Mouse (Mus musculus): Measurements from ENCODE around the gene Patl1. TPM values are rescaled to one million over a fixed set of nuclear protein-coding genes. Genes with fewer than 3 reads are reported as not detected.
"Not testable (repeated sequence)": the region's sequence is repeated elsewhere in the genome, so short reads cannot be mapped to it uniquely, and the experiment has no call there.

Patl1 gene
- polyA plus RNA-seq (2016; fragmentation: Nextera tagmentation; extraction: Ambion mirVana), result 23.5 and 24.3 TPM in 2 replicates

GRCm38 (mm10) chr19:11912037-11912532 is at the start of gene Patl1:
TSS of gene Patl1 (plus strand) at chr19:11912399.
- Histone ChIP-seq H3K9me3 (replicated peaks) (no peaks in the 10 kb centered on the region), H3K36me3 (peaks cover 27% of the 10 kb centered on the region), H3K27me3 (ENCODE audit: low read depth, poor library complexity, severe bottlenecking) (no peaks in the 10 kb centered on the region), H3K4me3 (peak within 1 kb of the TSS; percentile 91), H3K27ac (replicated peaks) (peak within 1 kb of the TSS; percentile 96), H3K4me1 (peaks cover 32% of the 10 kb centered on the region)
- under 1% methylated on average over 41 of the region's 53 CpGs for WGBS
- peak; percentile 98 for DNase-seq (ENCODE audit: low spot score)

- H3K27ac ChIP-seq (replicated peaks), result no peak overlapping the region
- DNase-seq (ENCODE audit: low spot score), result no peak
- no peaks in the 10 kb centered on the region for H3K4me1 ChIP-seq
- H3K4me3 ChIP-seq, result no peak overlapping the region
- WGBS, result 82% methylated on average over 2 of the region's 2 CpGs
- H3K9me3 ChIP-seq (replicated peaks), result peaks cover 6% of the 10 kb centered on the region
- H3K36me3 ChIP-seq, result no peaks in the 10 kb centered on the region
- no peaks in the 10 kb centered on the region for H3K27me3 ChIP-seq (ENCODE audit: low read depth, poor library complexity, severe bottlenecking)
Observed at GRCm38 (mm10) chr19:11867837-11868236, 44.4 kb upstream of the Patl1 start.

- Histone ChIP-seq H3K4me3 (no peak within 1 kb of the TSS), H3K36me3 (no peaks in the 10 kb centered on the region), H3K4me1 (no peaks in the 10 kb centered on the region), H3K9me3 (replicated peaks) (no peaks in the 10 kb centered on the region), H3K27me3 (ENCODE audit: low read depth, poor library complexity, severe bottlenecking) (no peaks in the 10 kb centered on the region), H3K27ac (replicated peaks) (no peak within 1 kb of the TSS)
- 58% methylated on average over 1 of the region's 1 CpGs for WGBS
- DNase-seq (ENCODE audit: low spot score), result no peak
Observed at GRCm38 (mm10) chr19:11875006-11875405, 37.2 kb upstream of the Patl1 start, which contains the start of gene Olfr1419. TSS of gene Olfr1419 (minus strand) at chr19:11875106.

- DNase-seq (ENCODE audit: low spot score); H3K4me3 ChIP-seq; H3K27ac ChIP-seq (replicated peaks); H3K36me3 ChIP-seq; H3K27me3 ChIP-seq (ENCODE audit: low read depth, poor library complexity, severe bottlenecking); H3K9me3 ChIP-seq (replicated peaks); H3K4me1 ChIP-seq: not testable (repeated sequence)
- 65% methylated on average over 22 of the region's 22 CpGs for WGBS
Observed at GRCm38 (mm10) chr19:11878404-11878803, 33.8 kb upstream of the Patl1 start.

- H3K27me3 ChIP-seq (ENCODE audit: low read depth, poor library complexity, severe bottlenecking), result no peaks in the 10 kb centered on the region
- DNase-seq (ENCODE audit: low spot score), result no peak
- no peak within 1 kb of the TSS for H3K27ac ChIP-seq (replicated peaks)
- 44% methylated on average over 1 of the region's 1 CpGs for WGBS
- no peaks in the 10 kb centered on the region for H3K4me1 ChIP-seq
- no peaks in the 10 kb centered on the region for H3K36me3 ChIP-seq
- no peak within 1 kb of the TSS for H3K4me3 ChIP-seq
- no peaks in the 10 kb centered on the region for H3K9me3 ChIP-seq (replicated peaks)
Observed at GRCm38 (mm10) chr19:11886265-11886664, 25.9 kb upstream of the Patl1 start, which contains the start of gene Olfr1420. TSS of gene Olfr1420 (plus strand) at chr19:11886565.

GRCm38 (mm10) chr19:11911021-11911420 is 1.2 kb upstream of the Patl1 start:
- H3K4me3 ChIP-seq, result peak overlapping the region; percentile 91; the same call in 1 of the 2 replicates
- WGBS, result 91% methylated on average over 5 of the region's 5 CpGs

GRCm38 (mm10) chr19:11911603-11912002 is 596 bp upstream of the Patl1 start:
- H3K27me3 ChIP-seq (ENCODE audit: low read depth, poor library complexity, severe bottlenecking), result no peaks in the 10 kb centered on the region
- H3K27ac ChIP-seq (replicated peaks), result peak overlapping the region; percentile 96
- peak overlapping the region; percentile 91 for H3K4me3 ChIP-seq
- no peak for DNase-seq (ENCODE audit: low spot score)
- H3K36me3 ChIP-seq, result peaks cover 22% of the 10 kb centered on the region
- 3% methylated on average over 17 of the region's 17 CpGs for WGBS
- no peaks in the 10 kb centered on the region for H3K9me3 ChIP-seq (replicated peaks)
- H3K4me1 ChIP-seq, result peaks cover 32% of the 10 kb centered on the region

More at GRCm38 (mm10) chr19:11911021-11911420, 1.2 kb upstream of the Patl1 start:
- no peak overlapping the region for H3K27ac ChIP-seq (replicated peaks)
- H3K36me3 ChIP-seq, result peaks cover 17% of the 10 kb centered on the region
- no peaks in the 10 kb centered on the region for H3K27me3 ChIP-seq (ENCODE audit: low read depth, poor library complexity, severe bottlenecking)
- H3K9me3 ChIP-seq (replicated peaks), result no peaks in the 10 kb centered on the region
- no peak for DNase-seq (ENCODE audit: low spot score)
- H3K4me1 ChIP-seq, result peaks cover 30% of the 10 kb centered on the region

GRCm38 (mm10) chr19:11912533-11913121 is 428 bp downstream of the Patl1 start:
- peak overlapping the region; percentile 96 for H3K27ac ChIP-seq (replicated peaks)
- H3K27me3 ChIP-seq (ENCODE audit: low read depth, poor library complexity, severe bottlenecking), result no peaks in the 10 kb centered on the region
- peak overlapping the region; percentile 91 for H3K4me3 ChIP-seq
- H3K4me1 ChIP-seq, result peaks cover 32% of the 10 kb centered on the region
- no peaks in the 10 kb centered on the region for H3K9me3 ChIP-seq (replicated peaks)
- peaks cover 32% of the 10 kb centered on the region for H3K36me3 ChIP-seq
- DNase-seq (ENCODE audit: low spot score), result no peak
- WGBS, result 1% methylated on average over 45 of the region's 54 CpGs

GRCm38 (mm10) chr19:11915804-11916203 is 3.6 kb downstream of the Patl1 start:
- Histone ChIP-seq H3K36me3 (peaks cover 57% of the 10 kb centered on the region), H3K27me3 (ENCODE audit: low read depth, poor library complexity, severe bottlenecking) (no peaks in the 10 kb centered on the region), H3K4me1 (peaks cover 32% of the 10 kb centered on the region), H3K4me3 (no peak overlapping the region), H3K27ac (replicated peaks) (no peak overlapping the region), H3K9me3 (replicated peaks) (no peaks in the 10 kb centered on the region)
- DNase-seq (ENCODE audit: low spot score), result no peak
- 78% methylated on average over 2 of the region's 2 CpGs for WGBS

- H3K9me3 ChIP-seq (replicated peaks), result no peaks in the 10 kb centered on the region
- WGBS, result 100% methylated on average over 1 of the region's 1 CpGs
- DNase-seq (ENCODE audit: low spot score), result no peak
- H3K4me3 ChIP-seq, result no peak overlapping the region
- peaks cover 91% of the 10 kb centered on the region for H3K36me3 ChIP-seq
- H3K4me1 ChIP-seq, result no peaks in the 10 kb centered on the region
- no peaks in the 10 kb centered on the region for H3K27me3 ChIP-seq (ENCODE audit: low read depth, poor library complexity, severe bottlenecking)
- no peak overlapping the region for H3K27ac ChIP-seq (replicated peaks)
Observed at GRCm38 (mm10) chr19:11922068-11922467, 9.9 kb downstream of the Patl1 start.

GRCm38 (mm10) chr19:11922515-11922914 is 10.3 kb downstream of the Patl1 start:
- 96% methylated on average over 2 of the region's 2 CpGs for WGBS
- H3K4me1 ChIP-seq; H3K4me3 ChIP-seq; H3K27ac ChIP-seq (replicated peaks); H3K9me3 ChIP-seq (replicated peaks); DNase-seq (ENCODE audit: low spot score); H3K27me3 ChIP-seq (ENCODE audit: low read depth, poor library complexity, severe bottlenecking): not testable (repeated sequence)
- H3K36me3 ChIP-seq, result peaks cover 91% of the 10 kb centered on the region

GRCm38 (mm10) chr19:11926380-11926779 is 14.2 kb downstream of the Patl1 start:
- peaks cover 97% of the 10 kb centered on the region for H3K36me3 ChIP-seq

GRCm38 (mm10) chr19:11928025-11928748 is 16.0 kb downstream of the Patl1 start:
- H3K9me3 ChIP-seq (replicated peaks), result no peaks in the 10 kb centered on the region
- WGBS, result 87% methylated on average over 4 of the region's 4 CpGs
- H3K36me3 ChIP-seq, result peaks cover 98% of the 10 kb centered on the region
- DNase-seq (ENCODE audit: low spot score), result no peak
- H3K27me3 ChIP-seq (ENCODE audit: low read depth, poor library complexity, severe bottlenecking), result no peaks in the 10 kb centered on the region
- H3K27ac ChIP-seq (replicated peaks), result no peak overlapping the region
- no peaks in the 10 kb centered on the region for H3K4me1 ChIP-seq
- H3K4me3 ChIP-seq, result no peak overlapping the region

More at GRCm38 (mm10) chr19:11926380-11926779, 14.2 kb downstream of the Patl1 start:
- Histone ChIP-seq H3K4me3 (no peak overlapping the region), H3K27ac (replicated peaks) (no peak overlapping the region), H3K9me3 (replicated peaks) (no peaks in the 10 kb centered on the region), H3K27me3 (ENCODE audit: low read depth, poor library complexity, severe bottlenecking) (no peaks in the 10 kb centered on the region), H3K4me1 (no peaks in the 10 kb centered on the region)
- WGBS, result 89% methylated on average over 2 of the region's 2 CpGs
- DNase-seq (ENCODE audit: low spot score), result no peak
